Mouse (Mus musculus) macrophage (primary cell): ENCODE results near the gene Cad. TPM values are rescaled to one million over a fixed set of nuclear protein-coding genes. Genes with fewer than 3 reads are reported as not detected.

Source experiments
- H3K27ac ChIP-seq: fragments of 350-480 bp; formaldehyde crosslinking; 2 replicates; pipeline ENCODE4 v1.9.0; 2021
- H3K36me3 ChIP-seq: fragments of 350-480 bp; formaldehyde crosslinking; 2 replicates; pipeline ENCODE4 v1.9.0; 2021; ENCODE audit errors: inconsistent target
- H3K4me3 ChIP-seq: fragments of 350-480 bp; formaldehyde crosslinking; 2 replicates; pipeline ENCODE4 v1.9.0; 2021; ENCODE audit errors: inconsistent target
- H3K79me2 ChIP-seq: fragments of 350-480 bp; formaldehyde crosslinking; 2 replicates; pipeline ENCODE4 v1.9.0; 2021; ENCODE audit errors: inconsistent target
- WGBS: methylation state at CpG from one replicate; pipeline ENCODE4 v1.1.7; 2026; ENCODE audit warnings: inconsistent platforms; ENCODE audit not compliant: missing documents; 5-methylcytosine and 5-hydroxymethylcytosine counted together
- polyA plus RNA-seq: library from polyadenylated mRNA; stranded (reverse); fragments of 250-400 nt; gene quantifications from 3 replicates; pipeline ENCODE4 v1.2.4, GENCODE M21; 2018; ENCODE audit warnings: inconsistent platforms

Gene Cad
- polyA plus RNA-seq, 1 experiment from 2014 or later: 7.3 TPM

- no peak overlapping the region for H3K4me3 ChIP-seq
- H3K27ac ChIP-seq: no peak overlapping the region
- no peaks in the 10 kb centered on the region for H3K79me2 ChIP-seq
- WGBS: 22% methylated on average over 7 of the region's 7 CpGs
- H3K36me3 ChIP-seq: no peaks in the 10 kb centered on the region
Measured at GRCm38 (mm10) chr5:31110781-31111180, 56.2 kb downstream of the Cad start.

GRCm38 (mm10) chr5:31116354-31116753 lies 61.8 kb downstream of the Cad start, which contains the start of gene Trim54:
TSS of gene Trim54 (plus strand) at chr5:31116712.
- H3K4me3 ChIP-seq: no peak within 1 kb of the TSS
- H3K27ac ChIP-seq: no peak within 1 kb of the TSS
- no peaks in the 10 kb centered on the region for H3K79me2 ChIP-seq
- no peaks in the 10 kb centered on the region for H3K36me3 ChIP-seq
- 31% methylated on average over 3 of the region's 3 CpGs for WGBS

GRCm38 (mm10) chr5:31116912-31117311 lies 62.3 kb downstream of the Cad start:
- Histone ChIP-seq H3K4me3 (no peak overlapping the region), H3K27ac (no peak overlapping the region), H3K79me2 (no peaks in the 10 kb centered on the region), H3K36me3 (no peaks in the 10 kb centered on the region)
- 36% methylated on average over 10 of the region's 10 CpGs for WGBS

- no peak overlapping the region for H3K27ac ChIP-seq
- H3K36me3 ChIP-seq: no peaks in the 10 kb centered on the region
- no peak overlapping the region for H3K4me3 ChIP-seq
- no peaks in the 10 kb centered on the region for H3K79me2 ChIP-seq
- 51% methylated on average over 8 of the region's 8 CpGs for WGBS
Measured at GRCm38 (mm10) chr5:31121111-31121510, 66.5 kb downstream of the Cad start.

- Histone ChIP-seq H3K36me3 (no peaks in the 10 kb centered on the region), H3K79me2 (no peaks in the 10 kb centered on the region), H3K27ac (no peak overlapping the region), H3K4me3 (no peak overlapping the region)
- 48% methylated on average over 2 of the region's 2 CpGs for WGBS
Measured at GRCm38 (mm10) chr5:31123481-31123880, 68.9 kb downstream of the Cad start.

- H3K4me3 ChIP-seq: no peak overlapping the region
- no peak overlapping the region for H3K27ac ChIP-seq
- H3K36me3 ChIP-seq: no peaks in the 10 kb centered on the region
- 45% methylated on average over 5 of the region's 5 CpGs for WGBS
- H3K79me2 ChIP-seq: no peaks in the 10 kb centered on the region
Measured at GRCm38 (mm10) chr5:31126050-31126449, 71.5 kb downstream of the Cad start.

Other genes starting within 250 kb of the Cad start
- 5.1 to 9.3 TPM (median 8.4 TPM) in 3 replicates for gene Mapre3, start 240.1 kb upstream of the Cad start, polyA plus RNA-seq
- gene Tmem214, start 186.8 kb upstream of the Cad start, polyA plus RNA-seq: 39.8 to 53.8 TPM (median 45.4 TPM) in 3 replicates
- gene Agbl5, start 166.1 kb upstream of the Cad start, polyA plus RNA-seq: 2.1 to 3.5 TPM (median 2.3 TPM) in 3 replicates
- 186 to 192 TPM (median 190 TPM) in 3 replicates for gene Ost4, start 147.0 kb upstream of the Cad start, polyA plus RNA-seq
- 21.8 to 51.0 TPM (median 46.5 TPM) in 3 replicates for gene Emilin1, start 141.4 kb upstream of the Cad start, polyA plus RNA-seq
- 10.2 to 18.1 TPM (median 14.4 TPM) in 3 replicates for gene Khk, start 133.3 kb upstream of the Cad start, polyA plus RNA-seq
- 0.17 TPM in 1 of 3 replicates, not detected in the others for gene Cgref1, start 109.2 kb upstream of the Cad start, polyA plus RNA-seq
- 68.1 to 87.2 TPM (median 71.0 TPM) in 3 replicates for gene Preb, start 94.4 kb upstream of the Cad start, polyA plus RNA-seq
- gene Tcf23, start 86.1 kb upstream of the Cad start, polyA plus RNA-seq: not detected in 3 replicates
- gene Atraid, start 6.5 kb upstream of the Cad start, polyA plus RNA-seq: 73.4 to 150 TPM (median 103 TPM) in 3 replicates
- 3.3 to 6.2 TPM (median 5.1 TPM) in 3 replicates for gene Slc5a6, start 5.9 kb upstream of the Cad start, polyA plus RNA-seq
- gene Dnajc5g, start 51.5 kb downstream of the Cad start, polyA plus RNA-seq: not detected in 3 replicates
- gene Slc30a3, start 53.5 kb downstream of the Cad start, polyA plus RNA-seq: not detected in 3 replicates
- gene Trim54, start 61.9 kb downstream of the Cad start, polyA plus RNA-seq: not detected in 3 replicates
- not detected in 3 replicates for gene Ucn, start 84.0 kb downstream of the Cad start, polyA plus RNA-seq
- gene Mpv17, start 99.5 kb downstream of the Cad start, polyA plus RNA-seq: 35.2 to 59.9 TPM (median 52.3 TPM) in 3 replicates
- 0.42 to 0.53 TPM in 2 of 3 replicates, not detected in the other for gene Gm29609, start 125.1 kb downstream of the Cad start, polyA plus RNA-seq
- 25.3 to 29.9 TPM (median 29.5 TPM) in 3 replicates for gene Gtf3c2, start 125.4 kb downstream of the Cad start, polyA plus RNA-seq
- 30.9 to 73.2 TPM (median 66.8 TPM) in 3 replicates for gene Snx17, start 138.4 kb downstream of the Cad start, polyA plus RNA-seq
- gene Eif2b4, start 138.7 kb downstream of the Cad start, polyA plus RNA-seq: 15.7 to 26.2 TPM (median 16.2 TPM) in 3 replicates
- gene Zfp513, start 147.5 kb downstream of the Cad start, polyA plus RNA-seq: 20.3 to 33.4 TPM (median 25.0 TPM) in 3 replicates
- 49.8 to 88.3 TPM (median 76.6 TPM) in 3 replicates for gene Ppm1g, start 165.9 kb downstream of the Cad start, polyA plus RNA-seq
- 68.4 to 96.8 TPM (median 84.5 TPM) in 3 replicates for gene Nrbp1, start 186.1 kb downstream of the Cad start, polyA plus RNA-seq
- gene Gm9970, start 186.5 kb downstream of the Cad start, polyA plus RNA-seq: not detected in 3 replicates
- 0.37 to 2.5 TPM (median 0.63 TPM) in 3 replicates for gene Krtcap3, start 196.9 kb downstream of the Cad start, polyA plus RNA-seq
- 11.8 to 19.6 TPM (median 13.6 TPM) in 3 replicates for gene Ift172, start 236.3 kb downstream of the Cad start, polyA plus RNA-seq
- gene Fndc4, start 241.3 kb downstream of the Cad start, polyA plus RNA-seq: not detected in 3 replicates
- not detected in 3 replicates for gene Gckr, start 242.7 kb downstream of the Cad start, polyA plus RNA-seq